8 mouse cellular contexts compared by ENCODE assay signal in the genomic region with DNA sequence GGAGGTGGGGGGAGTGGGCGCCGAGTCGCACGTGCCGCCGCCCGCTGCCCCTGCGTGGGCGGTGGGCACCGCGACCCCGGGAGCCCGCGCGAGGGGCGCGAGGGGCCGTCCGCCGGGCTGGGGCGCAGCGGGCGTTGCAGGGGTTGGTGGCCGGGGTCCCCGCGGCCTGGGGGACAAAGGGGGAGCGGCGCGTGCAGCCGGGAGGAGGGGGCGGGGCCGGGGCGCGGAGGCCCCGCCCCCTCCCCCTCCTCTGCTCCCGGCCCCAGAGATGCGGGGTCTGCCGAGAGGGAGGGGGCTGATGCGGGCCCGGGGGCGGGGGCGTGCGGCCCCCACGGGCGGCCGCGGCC. TPM values are rescaled to one million over a fixed set of nuclear protein-coding genes. Genes with fewer than 3 reads are reported as not detected.
DNase-seq lines count a peak whose midpoint lies in the region; ATAC-seq and TF ChIP-seq lines count a peak whose summit lies in the region.

No protein-coding gene starts in this region.

- H3K4me1 ChIP-seq in heart, embryonic 14.5 days (ENCODE audit: control insufficient read depth in 2 of 2, insufficient read depth in 2 of 2, low read length in 2 of 2), result peaks cover 4 to 31% of the 10 kb centered on the region in 2 experiments
- peaks cover 0 to 20% of the 10 kb centered on the region in 2 experiments; a peak in 3 of 4 replicates for H3K4me1 ChIP-seq in MEL (ENCODE audit: control insufficient read depth in 1 of 2, insufficient read depth in 2 of 2, low read length in 2 of 2)
- peaks cover 9% of the 10 kb centered on the region for H3K4me1 ChIP-seq in forebrain, embryonic 11.5 days (replicated peaks; ENCODE audit: control insufficient read depth, insufficient read depth, low read length)
- H3K4me1 ChIP-seq in limb, embryonic 14.5 days (ENCODE audit: control insufficient read depth, insufficient read depth, low read length), result peaks cover 29% of the 10 kb centered on the region

- H3K79me2 ChIP-seq in MEL (ENCODE audit: control insufficient read depth, insufficient read depth, low read length, poor library complexity), result peaks cover 34% of the 10 kb centered on the region

- no peak for TF ChIP-seq CTCF in MEL (IDR thresholded peaks at IDR 0.05 in 2 of 3, conservative IDR thresholded peaks at IDR 0.05 in 1 of 3; ENCODE audit: control insufficient read depth in 1 of 3, insufficient read depth in 1 of 3, low read depth in 2 of 3, low read length in 3 of 3, poor library complexity in 1 of 3, severe bottlenecking in 1 of 3)

- 2% methylated on average over 10 of the region's 47 CpGs for WGBS in heart, embryonic 14.5 days
- WGBS in forebrain, embryonic 11.5 days, result under 1% methylated on average over 28 of the region's 47 CpGs
- 1% methylated on average over 10 of the region's 47 CpGs for WGBS in limb, embryonic 14.5 days

- no peak for ATAC-seq in heart, embryonic 14.5 days (ENCODE audit: insufficient number of reproducible peaks, insufficient read depth, low FRiP score, low read depth)
- ATAC-seq in forebrain, embryonic 11.5 days (replicated peaks; ENCODE audit: low FRiP score), result 0 out of 2 replicates have a peak, but pooled peaks have one; percentile 3
- peak; percentile 34 for ATAC-seq in limb, embryonic 14.5 days (ENCODE audit: low FRiP score, low read depth)
- ATAC-seq in erythroid progenitor cell, adult 5-6 weeks (replicated peaks; ENCODE audit: low FRiP score, poor library complexity, severe bottlenecking), result no peak

- H3K4me3 ChIP-seq in heart, embryonic 14.5 days (ENCODE audit: control insufficient read depth in 1 of 2, insufficient read depth in 1 of 2, low read depth in 1 of 2, low read length in 2 of 2), result peak overlapping the region; percentile 64 to 71
- H3K4me3 ChIP-seq in MEL (ENCODE audit: control insufficient read depth in 1 of 2, insufficient read depth in 1 of 2, low read depth in 2 of 2, low read length in 2 of 2), result peak overlapping the region; percentile 75 to 88; a peak in 3 of 4 replicates
- peak overlapping the region; percentile 94 for H3K4me3 ChIP-seq in forebrain, embryonic 11.5 days (ENCODE audit: low read depth, low read length)
- H3K4me3 ChIP-seq in limb, embryonic 14.5 days (replicated peaks; ENCODE audit: low read length), result peak overlapping the region; percentile 87

- no peaks in the 10 kb centered on the region for H3K9me3 ChIP-seq in heart, embryonic 14.5 days (ENCODE audit: control insufficient read depth, low read length)
- no peaks in the 10 kb centered on the region for H3K9me3 ChIP-seq in MEL (replicated peaks; ENCODE audit: insufficient read depth, low read length)
- H3K9me3 ChIP-seq in forebrain, embryonic 11.5 days (ENCODE audit: control insufficient read depth, low read length), result no peaks in the 10 kb centered on the region
- no peaks in the 10 kb centered on the region for H3K9me3 ChIP-seq in limb, embryonic 14.5 days (ENCODE audit: control insufficient read depth, low read length)

- H3K36me3 ChIP-seq in heart, embryonic 14.5 days (ENCODE audit: control insufficient read depth, insufficient read depth, low read length), result peaks cover 34% of the 10 kb centered on the region
- H3K36me3 ChIP-seq in MEL (ENCODE audit: control insufficient read depth in 1 of 2, insufficient read depth in 2 of 2, low read length in 2 of 2), result peaks cover 2 to 16% of the 10 kb centered on the region in 2 experiments; a peak in 3 of 4 replicates
- H3K36me3 ChIP-seq in forebrain, embryonic 11.5 days (ENCODE audit: control insufficient read depth, insufficient read depth, low read length), result peaks cover 12% of the 10 kb centered on the region; the same call in 1 of the 2 replicates
- peaks cover 30% of the 10 kb centered on the region for H3K36me3 ChIP-seq in limb, embryonic 14.5 days (ENCODE audit: control insufficient read depth, insufficient read depth, low read length)
- H3K36me3 ChIP-seq in splenic B cell, adult 2 months (ENCODE audit: control insufficient read depth, insufficient read depth, low read length, poor library complexity, severe bottlenecking), result 0 out of 2 replicates have a peak, but pooled peaks cover 3% of the 10 kb centered on the region

- peak overlapping the region; percentile 92 for H3K4me2 ChIP-seq in heart, embryonic 14.5 days (ENCODE audit: low read length)
- H3K4me2 ChIP-seq in forebrain, embryonic 11.5 days (ENCODE audit: low read depth, low read length, severe bottlenecking), result peak overlapping the region; percentile 98
- H3K4me2 ChIP-seq in limb, embryonic 14.5 days (replicated peaks; ENCODE audit: low read depth, low read length, severe bottlenecking), result peak overlapping the region; percentile 84

- no peak for TF ChIP-seq EP300 in MEL (IDR thresholded peaks at IDR 0.05; ENCODE audit: low read depth in 1 of 2, low read length in 2 of 2)

- H3K27me3 ChIP-seq in heart, embryonic 14.5 days (ENCODE audit: control insufficient read depth, insufficient read depth, low read length), result no peaks in the 10 kb centered on the region
- H3K27me3 ChIP-seq in MEL (ENCODE audit: control insufficient read depth in 1 of 2, insufficient read depth in 2 of 2, low read length in 2 of 2), result no peaks in the 10 kb centered on the region
- no peaks in the 10 kb centered on the region for H3K27me3 ChIP-seq in forebrain, embryonic 11.5 days (ENCODE audit: control insufficient read depth, insufficient read depth, low read length)
- H3K27me3 ChIP-seq in limb, embryonic 14.5 days (ENCODE audit: control insufficient read depth, insufficient read depth, low read length), result no peaks in the 10 kb centered on the region
- no peaks in the 10 kb centered on the region for H3K27me3 ChIP-seq in splenic B cell, adult 2 months (ENCODE audit: control insufficient read depth, insufficient read depth, low read length, poor library complexity, severe bottlenecking)

- peak overlapping the region; percentile 94 for H3K9ac ChIP-seq in heart, embryonic 14.5 days (ENCODE audit: low read length)
- peak overlapping the region; percentile 86 for H3K9ac ChIP-seq in MEL (ENCODE audit: control insufficient read depth, low read depth, low read length, poor library complexity, severe bottlenecking)
- H3K9ac ChIP-seq in forebrain, embryonic 11.5 days (ENCODE audit: low read length), result peak overlapping the region; percentile 98
- peak overlapping the region; percentile 91 for H3K9ac ChIP-seq in limb, embryonic 14.5 days (ENCODE audit: low read depth, low read length, severe bottlenecking)

- TF ChIP-seq RAD21 in MEL (IDR thresholded peaks at IDR 0.05; ENCODE audit: low read depth, low read length), result no peak

- DNase-seq in heart, adult 11 months, result no peak
- peak; percentile 36 for DNase-seq in MEL (ENCODE audit: low read depth, low spot score)
- DNase-seq in forebrain, embryonic 11.5 days (ENCODE audit: low spot score), result peak; percentile 85
- peak; percentile 61 for DNase-seq in limb, embryonic 14.5 days (ENCODE audit: low spot score)
- peak; percentile 14 for DNase-seq in splenic B cell, adult 2 months (ENCODE audit: low read depth, low spot score)
- no peak for DNase-seq in urinary bladder, postnatal 14 days (ENCODE audit: low spot score)

- no peak for TF ChIP-seq POLR2A in MEL (IDR thresholded peaks at IDR 0.05; ENCODE audit: control insufficient read depth in 1 of 2, insufficient read depth in 1 of 2, low read depth in 1 of 2, low read length in 2 of 2, poor library complexity in 1 of 2)
- TF ChIP-seq POLR2A in limb, embryonic 14.5 days (IDR thresholded peaks at IDR 0.05; ENCODE audit: borderline replicate concordance, extremely low read depth, insufficient read depth, insufficient read length), result no peak

- peak overlapping the region in 1 of 2 experiments; percentile 94; a peak in 2 of 4 replicates for H3K27ac ChIP-seq in heart, embryonic 14.5 days (replicated peaks in 1 of 2; ENCODE audit: control insufficient read depth in 1 of 2, insufficient read depth in 1 of 2, low read depth in 2 of 2, low read length in 2 of 2)
- H3K27ac ChIP-seq in MEL (ENCODE audit: control insufficient read depth, low read depth, low read length), result peak overlapping the region; percentile 90; the same call in 1 of the 2 replicates
- peak overlapping the region; percentile 94 for H3K27ac ChIP-seq in forebrain, embryonic 11.5 days (ENCODE audit: low read depth, low read length)
- peak overlapping the region; percentile 94 for H3K27ac ChIP-seq in limb, embryonic 14.5 days (replicated peaks; ENCODE audit: low read depth, low read length)

RNA-seq across cellular contexts. Expression of a gene that starts 0.4 kb away (rescaled TPM):
- 31.4 and 35.2 TPM in 2 replicates for polyA plus RNA-seq in heart, embryonic 14.5 days (2014; fragmentation: Nextera tagmentation; extraction: Ambion mirVana)
- total RNA-seq in MEL (2012; rRNA removed), result 66.6 and 67.4 TPM in 2 replicates
- polyA plus RNA-seq in MEL (2012; ENCODE audit: insufficient read depth in 1 of 2, insufficient read length in 2 of 2, low read depth in 1 of 2, low replicate concordance in 2 of 2, missing spikeins in 1 of 2), result 100 to 1,000 TPM in 1 of 2 experiments, not detected in 1; 113 TPM
- 90.4 and 96.8 TPM in 2 replicates for polyA plus RNA-seq in forebrain, embryonic 11.5 days (2014; fragmentation: Nextera tagmentation; extraction: Ambion mirVana)
- polyA plus RNA-seq in limb, embryonic 14.5 days (2012; rRNA removed), result 232 and 297 TPM in 2 replicates
- 72.8 and 80.6 TPM in 2 replicates for polyA plus RNA-seq in limb, embryonic 14.5 days (2014; fragmentation: Nextera tagmentation; extraction: Ambion mirVana)
- total RNA-seq in erythroid progenitor cell, adult 5-6 weeks (2015; ENCODE audit: low replicate concordance), result 15.1 and 28.5 TPM in 2 replicates
- total RNA-seq in erythroid progenitor cell, adult 5-6 weeks (2017; ENCODE audit: low replicate concordance), result 7.0 and 8.3 TPM in 2 replicates

RNA-seq across cellular contexts. Expression of a gene that starts 0.6 kb away (rescaled TPM):
- 1.0 and 1.2 TPM in 2 replicates for polyA plus RNA-seq in heart, embryonic 14.5 days (2014; fragmentation: Nextera tagmentation; extraction: Ambion mirVana)
- 1.6 and 2.2 TPM in 2 replicates for total RNA-seq in MEL (2012; rRNA removed)
- 1 to 10 TPM in 1 of 2 experiments, not detected in 1; 9.4 TPM for polyA plus RNA-seq in MEL (2012; ENCODE audit: insufficient read depth in 1 of 2, insufficient read length in 2 of 2, low read depth in 1 of 2, low replicate concordance in 2 of 2, missing spikeins in 1 of 2)
- 1.1 and 1.7 TPM in 2 replicates for polyA plus RNA-seq in forebrain, embryonic 11.5 days (2014; fragmentation: Nextera tagmentation; extraction: Ambion mirVana)
- polyA plus RNA-seq in limb, embryonic 14.5 days (2012; rRNA removed), result 4.7 and 5.1 TPM in 2 replicates
- polyA plus RNA-seq in limb, embryonic 14.5 days (2014; fragmentation: Nextera tagmentation; extraction: Ambion mirVana), result 3.9 and 4.9 TPM in 2 replicates
- total RNA-seq in erythroid progenitor cell, adult 5-6 weeks (2015; ENCODE audit: low replicate concordance), result 15.5 and 23.5 TPM in 2 replicates
- 1.8 TPM in 1 of 2 replicates, not detected in the other for total RNA-seq in erythroid progenitor cell, adult 5-6 weeks (2017; ENCODE audit: low replicate concordance)

RNA-seq across cellular contexts. Expression of a gene that starts 15.6 kb away (rescaled TPM):
- polyA plus RNA-seq in heart, embryonic 14.5 days (2014; fragmentation: Nextera tagmentation; extraction: Ambion mirVana), result not detected in 2 replicates
- total RNA-seq in MEL (2012; rRNA removed), result 0.12 TPM in 1 of 2 replicates, not detected in the other
- polyA plus RNA-seq in MEL (2012; ENCODE audit: insufficient read depth in 1 of 2, insufficient read length in 2 of 2, low read depth in 1 of 2, low replicate concordance in 2 of 2, missing spikeins in 1 of 2), result under 1 TPM in 1 of 2 experiments, not detected in 1; 0.06 TPM
- polyA plus RNA-seq in forebrain, embryonic 11.5 days (2014; fragmentation: Nextera tagmentation; extraction: Ambion mirVana), result not detected in 2 replicates
- 0.09 and 0.10 TPM in 2 replicates for polyA plus RNA-seq in limb, embryonic 14.5 days (2012; rRNA removed)
- not detected in 2 replicates for polyA plus RNA-seq in limb, embryonic 14.5 days (2014; fragmentation: Nextera tagmentation; extraction: Ambion mirVana)
- not detected in 2 replicates for total RNA-seq in erythroid progenitor cell, adult 5-6 weeks (2015; ENCODE audit: low replicate concordance)
- not detected in 2 replicates for total RNA-seq in erythroid progenitor cell, adult 5-6 weeks (2017; ENCODE audit: low replicate concordance)

RNA-seq across cellular contexts. Expression of a gene that starts 16.8 kb away (rescaled TPM):
- polyA plus RNA-seq in heart, embryonic 14.5 days (2014; fragmentation: Nextera tagmentation; extraction: Ambion mirVana), result not detected in 2 replicates
- not detected in 2 replicates for total RNA-seq in MEL (2012; rRNA removed)
- polyA plus RNA-seq in MEL (2012; ENCODE audit: insufficient read depth in 1 of 2, insufficient read length in 2 of 2, low read depth in 1 of 2, low replicate concordance in 2 of 2, missing spikeins in 1 of 2), result under 1 TPM in 1 of 2 experiments, not detected in 1; 0.03 TPM
- polyA plus RNA-seq in forebrain, embryonic 11.5 days (2014; fragmentation: Nextera tagmentation; extraction: Ambion mirVana), result not detected in 2 replicates
- polyA plus RNA-seq in limb, embryonic 14.5 days (2012; rRNA removed), result not detected in 2 replicates
- not detected in 2 replicates for polyA plus RNA-seq in limb, embryonic 14.5 days (2014; fragmentation: Nextera tagmentation; extraction: Ambion mirVana)
- not detected in 2 replicates for total RNA-seq in erythroid progenitor cell, adult 5-6 weeks (2015; ENCODE audit: low replicate concordance)
- total RNA-seq in erythroid progenitor cell, adult 5-6 weeks (2017; ENCODE audit: low replicate concordance), result not detected in 2 replicates

RNA-seq across cellular contexts. Expression of a gene that starts 19.4 kb away (rescaled TPM):
- 0.38 and 0.53 TPM in 2 replicates for polyA plus RNA-seq in heart, embryonic 14.5 days (2014; fragmentation: Nextera tagmentation; extraction: Ambion mirVana)
- total RNA-seq in MEL (2012; rRNA removed), result 6.6 and 7.6 TPM in 2 replicates
- 10 to 100 TPM in 1 of 2 experiments, not detected in 1; 24.3 TPM for polyA plus RNA-seq in MEL (2012; ENCODE audit: insufficient read depth in 1 of 2, insufficient read length in 2 of 2, low read depth in 1 of 2, low replicate concordance in 2 of 2, missing spikeins in 1 of 2)
- polyA plus RNA-seq in forebrain, embryonic 11.5 days (2014; fragmentation: Nextera tagmentation; extraction: Ambion mirVana), result 2.1 and 2.8 TPM in 2 replicates
- 44.3 and 52.0 TPM in 2 replicates for polyA plus RNA-seq in limb, embryonic 14.5 days (2012; rRNA removed)
- 1.4 and 1.5 TPM in 2 replicates for polyA plus RNA-seq in limb, embryonic 14.5 days (2014; fragmentation: Nextera tagmentation; extraction: Ambion mirVana)
- not detected in 2 replicates for total RNA-seq in erythroid progenitor cell, adult 5-6 weeks (2015; ENCODE audit: low replicate concordance)
- 1.0 TPM in 1 of 2 replicates, not detected in the other for total RNA-seq in erythroid progenitor cell, adult 5-6 weeks (2017; ENCODE audit: low replicate concordance)

Comparison
In these comparisons a context has a peak if more than half of its experiments do, and no peak if none do; other contexts are left out.
1. ATAC-seq: peak in forebrain, embryonic 11.5 days (single experiment) and limb, embryonic 14.5 days (single experiment); none in heart, embryonic 14.5 days (single experiment) and erythroid progenitor cell, adult 5-6 weeks (single experiment).
2. DNase-seq: peak in MEL (single experiment), forebrain, embryonic 11.5 days (single experiment), limb, embryonic 14.5 days (single experiment) and splenic B cell, adult 2 months (single experiment); none in heart, adult 11 months (single experiment) and urinary bladder, postnatal 14 days (single experiment).
3. Peak in every context shown above with its lines, with median percentiles within 50 percentile points of each other: H3K4me2 ChIP-seq, H3K4me3 ChIP-seq and H3K9ac ChIP-seq.